Mouse (Mus musculus): Measurements from ENCODE around the gene Grik1.

Gene Grik1

DNA sequence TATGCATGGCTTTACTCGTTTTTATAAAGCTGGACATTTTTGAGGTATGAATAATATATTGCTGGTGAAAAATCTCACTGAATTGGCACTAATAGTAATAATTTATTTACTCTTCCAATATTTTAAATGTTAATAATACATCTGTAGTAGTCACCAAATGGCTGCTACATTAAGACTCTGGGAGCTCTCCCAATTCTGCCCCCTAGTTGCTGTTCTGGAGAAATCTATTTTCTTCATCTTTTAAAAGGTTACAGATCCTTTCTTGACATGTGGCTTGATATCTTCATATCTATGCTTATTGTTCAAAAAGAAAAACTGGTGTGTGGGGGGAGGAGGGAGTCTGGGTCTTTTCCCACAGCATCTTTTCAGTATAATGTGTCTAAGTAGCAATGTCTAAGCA, 151.2 kb downstream of the Grik1 start:
- no peak for TF ChIP-seq POU5F1 (IDR thresholded peaks at IDR 0.05; ENCODE audit: borderline replicate concordance, low read length)
- Histone ChIP-seq H3K9me3 (ENCODE audit: low read length) (no peaks in the 10 kb centered on the region), H3K4me3 (replicated peaks; ENCODE audit: low read length) (no peak overlapping the region), H3K36me3 (ENCODE audit: insufficient read depth, low read length) (no peaks in the 10 kb centered on the region), H3K4me1 (replicated peaks; ENCODE audit: low read depth, low read length) (no peaks in the 10 kb centered on the region), H3K27me3 (ENCODE audit: insufficient read depth, low read length) (no peaks in the 10 kb centered on the region)

DNA sequence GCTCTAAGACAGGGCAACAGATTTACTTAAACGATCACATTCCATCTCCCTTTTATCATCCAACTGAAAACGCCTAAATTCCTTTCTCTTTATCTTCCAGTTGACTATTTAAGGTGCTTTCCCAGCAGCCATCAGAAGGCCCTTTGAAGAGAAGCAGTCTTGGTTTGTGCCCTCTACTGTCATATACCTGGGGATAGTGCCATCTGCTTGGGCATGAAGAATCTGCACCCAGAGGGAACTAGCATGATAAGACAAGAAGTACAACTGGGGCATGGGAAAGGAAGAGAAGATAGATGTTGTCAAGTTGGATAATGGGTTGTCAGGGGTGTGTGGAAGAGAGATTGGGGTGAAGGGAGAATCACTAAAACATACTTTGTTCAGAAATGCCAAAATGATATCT, 157.1 kb downstream of the Grik1 start:
- Histone ChIP-seq H3K9me3 (ENCODE audit: low read length) (no peaks in the 10 kb centered on the region), H3K27me3 (ENCODE audit: insufficient read depth, low read length) (no peaks in the 10 kb centered on the region), H3K4me3 (replicated peaks; ENCODE audit: low read length) (no peak overlapping the region), H3K36me3 (ENCODE audit: insufficient read depth, low read length) (no peaks in the 10 kb centered on the region), H3K4me1 (replicated peaks; ENCODE audit: low read depth, low read length) (no peaks in the 10 kb centered on the region)
- TF ChIP-seq POU5F1 (IDR thresholded peaks at IDR 0.05; ENCODE audit: borderline replicate concordance, low read length): no peak
- TF ChIP-seq CTCF (conservative IDR thresholded peaks at IDR 0.05; ENCODE audit: low read length): no peak
- no peak for TF ChIP-seq NANOG (IDR thresholded peaks at IDR 0.05; ENCODE audit: borderline replicate concordance, low read length)

GRCm38 (mm10) chr16:88131103-88131502, 159.0 kb downstream of the Grik1 start:
- Histone ChIP-seq H3K4me1 (replicated peaks; ENCODE audit: low read depth, low read length) (no peaks in the 10 kb centered on the region), H3K27me3 (ENCODE audit: insufficient read depth, low read length) (no peaks in the 10 kb centered on the region), H3K4me3 (replicated peaks; ENCODE audit: low read length) (no peak overlapping the region), H3K36me3 (ENCODE audit: insufficient read depth, low read length) (no peaks in the 10 kb centered on the region), H3K9me3 (ENCODE audit: low read length) (no peaks in the 10 kb centered on the region)
- TF ChIP-seq NANOG (IDR thresholded peaks at IDR 0.05; ENCODE audit: borderline replicate concordance, low read length) (no peak), POU5F1 (IDR thresholded peaks at IDR 0.05; ENCODE audit: borderline replicate concordance, low read length) (no peak), CTCF (conservative IDR thresholded peaks at IDR 0.05; ENCODE audit: low read length) (no peak)

DNA sequence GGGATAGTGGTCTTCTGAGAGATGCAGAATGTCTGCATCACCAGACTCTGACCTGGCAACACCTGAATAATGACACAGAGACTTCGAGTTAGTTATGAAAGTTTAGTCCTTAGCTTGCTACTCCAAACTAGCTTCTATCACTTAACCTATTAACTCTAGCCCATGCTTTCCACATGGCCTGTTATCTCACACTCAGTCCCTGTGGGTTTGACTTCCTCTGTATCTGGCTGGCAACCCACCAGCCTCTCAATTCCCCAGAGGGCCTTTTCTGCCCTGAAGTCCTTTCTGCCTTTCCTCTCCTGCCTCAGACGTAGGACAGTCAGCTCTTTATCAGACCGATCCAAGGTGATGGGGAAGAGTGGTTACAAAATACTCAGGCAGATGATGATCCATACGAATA, 165.0 kb downstream of the Grik1 start:
- Histone ChIP-seq H3K4me1 (replicated peaks; ENCODE audit: low read depth, low read length) (no peaks in the 10 kb centered on the region), H3K27me3 (ENCODE audit: insufficient read depth, low read length) (no peaks in the 10 kb centered on the region), H3K9me3 (ENCODE audit: low read length) (no peaks in the 10 kb centered on the region), H3K36me3 (ENCODE audit: insufficient read depth, low read length) (no peaks in the 10 kb centered on the region), H3K4me3 (replicated peaks; ENCODE audit: low read length) (no peak overlapping the region)
- no peak for TF ChIP-seq POU5F1 (IDR thresholded peaks at IDR 0.05; ENCODE audit: borderline replicate concordance, low read length)
- no peak for TF ChIP-seq CTCF (conservative IDR thresholded peaks at IDR 0.05; ENCODE audit: low read length)
- TF ChIP-seq NANOG (IDR thresholded peaks at IDR 0.05; ENCODE audit: borderline replicate concordance, low read length): no peak

GRCm38 (mm10) chr16:88112551-88113138, 177.4 kb downstream of the Grik1 start:
- H3K4me1 ChIP-seq (replicated peaks; ENCODE audit: low read depth, low read length): no peaks in the 10 kb centered on the region
- no peak overlapping the region for H3K4me3 ChIP-seq (replicated peaks; ENCODE audit: low read length)
- H3K27me3 ChIP-seq (ENCODE audit: insufficient read depth, low read length): no peaks in the 10 kb centered on the region
- no peaks in the 10 kb centered on the region for H3K9me3 ChIP-seq (ENCODE audit: low read length)
- no peak for TF ChIP-seq CTCF (conservative IDR thresholded peaks at IDR 0.05; ENCODE audit: low read length)
- TF ChIP-seq POU5F1 (IDR thresholded peaks at IDR 0.05; ENCODE audit: borderline replicate concordance, low read length): no peak
- no peak for TF ChIP-seq NANOG (IDR thresholded peaks at IDR 0.05; ENCODE audit: borderline replicate concordance, low read length)
- no peaks in the 10 kb centered on the region for H3K36me3 ChIP-seq (ENCODE audit: insufficient read depth, low read length)

DNA sequence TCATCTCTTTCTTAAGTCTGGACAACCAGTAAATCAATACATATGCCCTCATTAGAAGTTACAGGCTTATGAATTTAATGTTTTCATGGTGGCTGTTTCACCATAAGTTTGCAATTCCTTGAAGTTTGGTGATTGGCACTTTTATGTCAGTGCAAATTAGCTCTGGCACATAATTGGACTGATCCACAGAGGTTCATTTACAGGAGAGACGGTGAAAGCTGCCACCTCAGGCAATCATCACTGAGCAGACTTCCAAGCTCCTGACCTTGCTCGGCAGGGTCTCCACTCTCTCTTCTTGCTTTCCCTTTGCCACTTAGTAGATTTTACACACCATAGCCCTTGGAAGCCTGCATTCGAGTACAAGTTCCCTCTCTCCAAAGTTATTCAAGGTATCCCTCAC, 178.6 kb downstream of the Grik1 start:
- no peaks in the 10 kb centered on the region for H3K36me3 ChIP-seq (ENCODE audit: insufficient read depth, low read length)
- H3K4me1 ChIP-seq (replicated peaks; ENCODE audit: low read depth, low read length): no peaks in the 10 kb centered on the region
- no peaks in the 10 kb centered on the region for H3K27me3 ChIP-seq (ENCODE audit: insufficient read depth, low read length)
- TF ChIP-seq CTCF (conservative IDR thresholded peaks at IDR 0.05; ENCODE audit: low read length) (no peak), POU5F1 (IDR thresholded peaks at IDR 0.05; ENCODE audit: borderline replicate concordance, low read length) (no peak), NANOG (IDR thresholded peaks at IDR 0.05; ENCODE audit: borderline replicate concordance, low read length) (no peak)
- no peaks in the 10 kb centered on the region for H3K9me3 ChIP-seq (ENCODE audit: low read length)
- H3K4me3 ChIP-seq (replicated peaks; ENCODE audit: low read length): no peak overlapping the region

- H3K27me3 ChIP-seq (ENCODE audit: insufficient read depth, low read length): no peaks in the 10 kb centered on the region
- no peaks in the 10 kb centered on the region for H3K9me3 ChIP-seq (ENCODE audit: low read length)
- no peaks in the 10 kb centered on the region for H3K36me3 ChIP-seq (ENCODE audit: insufficient read depth, low read length)
- no peak overlapping the region for H3K4me3 ChIP-seq (replicated peaks; ENCODE audit: low read length)
- TF ChIP-seq NANOG (IDR thresholded peaks at IDR 0.05; ENCODE audit: borderline replicate concordance, low read length): no peak
- TF ChIP-seq POU5F1 (IDR thresholded peaks at IDR 0.05; ENCODE audit: borderline replicate concordance, low read length): no peak
- TF ChIP-seq CTCF (conservative IDR thresholded peaks at IDR 0.05; ENCODE audit: low read length): no peak
- H3K4me1 ChIP-seq (replicated peaks; ENCODE audit: low read depth, low read length): no peaks in the 10 kb centered on the region
Measured at GRCm38 (mm10) chr16:88094206-88094789, 195.8 kb downstream of the Grik1 start.

DNA sequence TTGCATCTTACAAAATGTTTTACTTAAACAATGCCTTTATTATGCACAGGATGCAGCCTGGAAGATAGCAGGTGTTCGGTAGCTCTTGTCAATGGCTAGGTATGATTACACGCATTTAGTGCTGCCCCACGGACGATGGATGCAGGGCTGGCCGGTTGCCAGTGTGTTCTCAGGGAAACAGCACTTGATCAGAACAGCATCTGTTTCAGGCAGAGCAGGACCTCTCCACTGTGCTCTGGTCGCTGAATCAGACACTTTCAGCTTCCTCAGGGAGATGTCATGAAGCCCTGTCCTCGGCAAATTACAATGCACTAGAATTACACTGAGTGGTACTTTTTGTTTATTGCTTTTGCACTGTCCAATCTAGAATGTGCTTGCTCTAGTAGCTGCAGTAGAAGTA, 202.8 kb downstream of the Grik1 start:
- no peaks in the 10 kb centered on the region for H3K36me3 ChIP-seq (ENCODE audit: insufficient read depth, low read length)
- TF ChIP-seq POU5F1 (IDR thresholded peaks at IDR 0.05; ENCODE audit: borderline replicate concordance, low read length) (no peak), NANOG (IDR thresholded peaks at IDR 0.05; ENCODE audit: borderline replicate concordance, low read length) (no peak), CTCF (conservative IDR thresholded peaks at IDR 0.05; ENCODE audit: low read length) (no peak)

DNA sequence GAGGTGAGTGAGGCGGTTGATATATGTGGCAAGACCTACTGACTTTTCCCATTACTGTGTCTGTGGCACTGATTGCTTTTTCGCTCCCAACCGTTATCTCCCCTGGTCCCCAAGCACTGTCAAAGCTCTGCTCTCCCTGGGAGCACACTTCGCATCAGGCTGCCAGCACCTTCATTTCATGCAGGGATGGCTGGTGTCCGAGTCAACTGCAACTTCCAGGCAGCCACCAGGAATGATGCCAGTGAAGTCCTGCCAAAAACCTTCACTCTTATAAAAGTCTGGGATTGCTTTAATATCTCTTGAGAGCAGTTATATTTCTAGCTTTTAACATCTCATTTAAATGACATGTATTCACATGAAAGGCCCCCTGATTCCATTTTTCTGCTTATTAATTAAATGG, 215.3 kb downstream of the Grik1 start:
- H3K4me3 ChIP-seq (replicated peaks; ENCODE audit: low read length): no peak overlapping the region
- TF ChIP-seq POU5F1 (IDR thresholded peaks at IDR 0.05; ENCODE audit: borderline replicate concordance, low read length) (no peak), CTCF (conservative IDR thresholded peaks at IDR 0.05; ENCODE audit: low read length) (no peak), NANOG (IDR thresholded peaks at IDR 0.05; ENCODE audit: borderline replicate concordance, low read length) (no peak)
- no peaks in the 10 kb centered on the region for H3K36me3 ChIP-seq (ENCODE audit: insufficient read depth, low read length)

More for the DNA sequence above, 202.8 kb downstream of the Grik1 start:
- no peaks in the 10 kb centered on the region for H3K27me3 ChIP-seq (ENCODE audit: insufficient read depth, low read length)
- no peak overlapping the region for H3K4me3 ChIP-seq (replicated peaks; ENCODE audit: low read length)
- no peaks in the 10 kb centered on the region for H3K4me1 ChIP-seq (replicated peaks; ENCODE audit: low read depth, low read length)
- no peaks in the 10 kb centered on the region for H3K9me3 ChIP-seq (ENCODE audit: low read length)

More for the DNA sequence above, 215.3 kb downstream of the Grik1 start:
- Histone ChIP-seq H3K27me3 (ENCODE audit: insufficient read depth, low read length) (no peaks in the 10 kb centered on the region), H3K4me1 (replicated peaks; ENCODE audit: low read depth, low read length) (no peaks in the 10 kb centered on the region), H3K9me3 (ENCODE audit: low read length) (no peaks in the 10 kb centered on the region)
